Mouse (Mus musculus): ENCODE measurements at regions not wholly inside any gene's neighbourhood (a gene's known extent, or its start where the extent isn't known, plus 50 kb on each side); places are given as distances from the start of the nearest gene placed in this dataset.

GRCm38 (mm10) chr16:77291723-77292316 is 278.3 kb downstream of the Usp25 start:
- Histone ChIP-seq H3K36me3 (replicated peaks) (no peaks in the 10 kb centered on the region), H3K4me3 (ENCODE audit: low read depth, low read length) (no peak overlapping the region), H3K4me1 (ENCODE audit: insufficient read depth, low read depth, low read length) (no peaks in the 10 kb centered on the region), H3K27me3 (ENCODE audit: insufficient read depth, low read length) (no peaks in the 10 kb centered on the region), H3K9me3 (replicated peaks) (peaks cover 4% of the 10 kb centered on the region; the same call in 1 of the 2 replicates)
- DNase-seq (ENCODE audit: low spot score) (no peak), ATAC-seq (ENCODE audit: extremely low read depth, insufficient number of reproducible peaks, low FRiP score, poor library complexity, severe bottlenecking) (no peak)
- TF ChIP-seq GATA1 (IDR thresholded peaks at IDR 0.05; ENCODE audit: borderline replicate concordance, low read length): no peak
- TF ChIP-seq GATA2 (IDR thresholded peaks at IDR 0.05; ENCODE audit: borderline replicate concordance, low read depth, low read length): no peak
- no peak for TF ChIP-seq POLR2AphosphoS5 (IDR thresholded peaks at IDR 0.05; ENCODE audit: insufficient replicate concordance, low read depth, low read length)
- TF ChIP-seq TAL1 (conservative IDR thresholded peaks at IDR 0.05; ENCODE audit: low read depth, low read length): no peak
- TF ChIP-seq CTCF (IDR thresholded peaks at IDR 0.05; ENCODE audit: low read depth, low read length): no peak

- no peak for ATAC-seq (ENCODE audit: extremely low read depth, insufficient number of reproducible peaks, low FRiP score, poor library complexity, severe bottlenecking)
- no peak overlapping the region for H3K4me3 ChIP-seq (ENCODE audit: low read depth, low read length)
These were observed 270.7 kb downstream of the Usp25 start for GRCm38 (mm10) chr16:77284205-77284604.

GRCm38 (mm10) chr16:77279916-77280315 is 266.4 kb downstream of the Usp25 start:
- DNase-seq (ENCODE audit: low spot score) (no peak), ATAC-seq (ENCODE audit: extremely low read depth, insufficient number of reproducible peaks, low FRiP score, poor library complexity, severe bottlenecking) (no peak)
- no peak overlapping the region for H3K4me3 ChIP-seq (ENCODE audit: low read depth, low read length)
- H3K4me1 ChIP-seq (ENCODE audit: insufficient read depth, low read depth, low read length): no peaks in the 10 kb centered on the region
- no peaks in the 10 kb centered on the region for H3K9me3 ChIP-seq (replicated peaks)
- no peak for TF ChIP-seq CTCF (IDR thresholded peaks at IDR 0.05; ENCODE audit: low read depth, low read length)
- H3K36me3 ChIP-seq (replicated peaks): no peaks in the 10 kb centered on the region
- H3K27me3 ChIP-seq (ENCODE audit: insufficient read depth, low read length): no peaks in the 10 kb centered on the region

More at GRCm38 (mm10) chr16:77284205-77284604, 270.7 kb downstream of the Usp25 start:
- H3K27me3 ChIP-seq (ENCODE audit: insufficient read depth, low read length): no peaks in the 10 kb centered on the region
- H3K9me3 ChIP-seq (replicated peaks): no peaks in the 10 kb centered on the region; the same call in 1 of the 2 replicates
- no peak for DNase-seq (ENCODE audit: low spot score)
- no peaks in the 10 kb centered on the region for H3K36me3 ChIP-seq (replicated peaks)
- no peak for TF ChIP-seq CTCF (IDR thresholded peaks at IDR 0.05; ENCODE audit: low read depth, low read length)
- no peak for TF ChIP-seq GATA2 (IDR thresholded peaks at IDR 0.05; ENCODE audit: borderline replicate concordance, low read depth, low read length)
- no peak for TF ChIP-seq GATA1 (IDR thresholded peaks at IDR 0.05; ENCODE audit: borderline replicate concordance, low read length)
- TF ChIP-seq POLR2AphosphoS5 (IDR thresholded peaks at IDR 0.05; ENCODE audit: insufficient replicate concordance, low read depth, low read length): no peak
- no peak for TF ChIP-seq TAL1 (conservative IDR thresholded peaks at IDR 0.05; ENCODE audit: low read depth, low read length)
- no peaks in the 10 kb centered on the region for H3K4me1 ChIP-seq (ENCODE audit: insufficient read depth, low read depth, low read length)

- ATAC-seq (ENCODE audit: extremely low read depth, insufficient number of reproducible peaks, low FRiP score, poor library complexity, severe bottlenecking) (no peak), DNase-seq (ENCODE audit: low spot score) (no peak)
- no peaks in the 10 kb centered on the region for H3K36me3 ChIP-seq (replicated peaks)
- no peaks in the 10 kb centered on the region for H3K27me3 ChIP-seq (ENCODE audit: insufficient read depth, low read length)
- H3K4me1 ChIP-seq (ENCODE audit: insufficient read depth, low read depth, low read length): no peaks in the 10 kb centered on the region
- no peak overlapping the region for H3K4me3 ChIP-seq (ENCODE audit: low read depth, low read length)
- no peaks in the 10 kb centered on the region for H3K9me3 ChIP-seq (replicated peaks)
- TF ChIP-seq GATA2 (IDR thresholded peaks at IDR 0.05; ENCODE audit: borderline replicate concordance, low read depth, low read length): no peak
- no peak for TF ChIP-seq POLR2AphosphoS5 (IDR thresholded peaks at IDR 0.05; ENCODE audit: insufficient replicate concordance, low read depth, low read length)
- no peak for TF ChIP-seq CTCF (IDR thresholded peaks at IDR 0.05; ENCODE audit: low read depth, low read length)
- no peak for TF ChIP-seq TAL1 (conservative IDR thresholded peaks at IDR 0.05; ENCODE audit: low read depth, low read length)
- no peak for TF ChIP-seq GATA1 (IDR thresholded peaks at IDR 0.05; ENCODE audit: borderline replicate concordance, low read length)
These were observed 266.0 kb downstream of the Usp25 start for GRCm38 (mm10) chr16:77279495-77279894.

GRCm38 (mm10) chr16:77273306-77273705 is 259.8 kb downstream of the Usp25 start:
- no peak for ATAC-seq (ENCODE audit: extremely low read depth, insufficient number of reproducible peaks, low FRiP score, poor library complexity, severe bottlenecking)
- Histone ChIP-seq H3K4me3 (ENCODE audit: low read depth, low read length) (no peak overlapping the region), H3K9me3 (replicated peaks) (no peaks in the 10 kb centered on the region), H3K27me3 (ENCODE audit: insufficient read depth, low read length) (no peaks in the 10 kb centered on the region), H3K4me1 (ENCODE audit: insufficient read depth, low read depth, low read length) (no peaks in the 10 kb centered on the region), H3K36me3 (replicated peaks) (no peaks in the 10 kb centered on the region)
- no peak for TF ChIP-seq CTCF (IDR thresholded peaks at IDR 0.05; ENCODE audit: low read depth, low read length)
- TF ChIP-seq POLR2AphosphoS5 (IDR thresholded peaks at IDR 0.05; ENCODE audit: insufficient replicate concordance, low read depth, low read length): no peak
- no peak for TF ChIP-seq GATA1 (IDR thresholded peaks at IDR 0.05; ENCODE audit: borderline replicate concordance, low read length)
- no peak for TF ChIP-seq GATA2 (IDR thresholded peaks at IDR 0.05; ENCODE audit: borderline replicate concordance, low read depth, low read length)
- TF ChIP-seq TAL1 (conservative IDR thresholded peaks at IDR 0.05; ENCODE audit: low read depth, low read length): no peak
- no peak for DNase-seq (ENCODE audit: low spot score)

- TF ChIP-seq GATA2 (IDR thresholded peaks at IDR 0.05; ENCODE audit: borderline replicate concordance, low read depth, low read length) (no peak), CTCF (IDR thresholded peaks at IDR 0.05; ENCODE audit: low read depth, low read length) (no peak), POLR2AphosphoS5 (IDR thresholded peaks at IDR 0.05; ENCODE audit: insufficient replicate concordance, low read depth, low read length) (no peak), TAL1 (conservative IDR thresholded peaks at IDR 0.05; ENCODE audit: low read depth, low read length) (no peak), GATA1 (IDR thresholded peaks at IDR 0.05; ENCODE audit: borderline replicate concordance, low read length) (no peak)
- no peaks in the 10 kb centered on the region for H3K36me3 ChIP-seq (replicated peaks)
- no peaks in the 10 kb centered on the region for H3K4me1 ChIP-seq (ENCODE audit: insufficient read depth, low read depth, low read length)
- ATAC-seq (ENCODE audit: extremely low read depth, insufficient number of reproducible peaks, low FRiP score, poor library complexity, severe bottlenecking) (no peak), DNase-seq (ENCODE audit: low spot score) (no peak)
- no peak overlapping the region for H3K4me3 ChIP-seq (ENCODE audit: low read depth, low read length)
- no peaks in the 10 kb centered on the region for H3K27me3 ChIP-seq (ENCODE audit: insufficient read depth, low read length)
- peaks cover 3% of the 10 kb centered on the region; the same call in 1 of the 2 replicates for H3K9me3 ChIP-seq (replicated peaks)
These were observed 255.4 kb downstream of the Usp25 start for GRCm38 (mm10) chr16:77268926-77269325.

Measured in G1E (cell line).